14 mouse cellular contexts compared by ENCODE assay signal in genomic region chr14:8093427-8093826, GRCm38 (mm10). TPM values are rescaled to one million over a fixed set of nuclear protein-coding genes. Genes with fewer than 3 reads are reported as not detected.
DNase-seq lines count a peak whose midpoint lies in the region; ATAC-seq and TF ChIP-seq lines count a peak whose summit lies in the region.
"Had no signal": no experiment of that assay in that cellular context is flagged by ENCODE, and none has a peak within 500 bp of the region (broad histone marks: within the 10 kb centered on the region; RNA-seq: fewer than 3 reads in every experiment).

No protein-coding gene starts in this region.

- no peak overlapping the region for H3K27ac ChIP-seq in forebrain, embryonic 13.5 days
- no peak overlapping the region for H3K27ac ChIP-seq in forebrain, postnatal 0 days (ENCODE audit: low read depth, low read length)
- H3K27ac ChIP-seq in macrophage: peak overlapping the region; percentile 62
- no peak overlapping the region for H3K27ac ChIP-seq in heart, embryonic 11.5 days (ENCODE audit: low read depth, low read length)
- H3K27ac ChIP-seq: lung, embryonic 15.5 days; midbrain, embryonic 15.5 days had no signal

- H3K4me3 ChIP-seq in forebrain, embryonic 13.5 days: no peak overlapping the region
- no peak overlapping the region for H3K4me3 ChIP-seq in forebrain, postnatal 0 days (ENCODE audit: low read depth, low read length)
- H3K4me3 ChIP-seq in macrophage (ENCODE audit: inconsistent target): no peak overlapping the region
- no peak overlapping the region for H3K4me3 ChIP-seq in heart, embryonic 11.5 days (ENCODE audit: low read depth, low read length)
- H3K4me3 ChIP-seq: lung, embryonic 15.5 days; midbrain, embryonic 15.5 days had no signal

- H3K36me3 ChIP-seq in forebrain, embryonic 13.5 days (ENCODE audit: poor library complexity, severe bottlenecking): peaks cover 29% of the 10 kb centered on the region
- H3K36me3 ChIP-seq in forebrain, postnatal 0 days (ENCODE audit: insufficient read depth): peaks cover 26% of the 10 kb centered on the region
- H3K36me3 ChIP-seq in macrophage (ENCODE audit: inconsistent target): peaks cover 9% of the 10 kb centered on the region; the same call in 1 of the 2 replicates
- H3K36me3 ChIP-seq in heart, embryonic 11.5 days (ENCODE audit: control insufficient read depth, insufficient read depth, low read length): peaks cover 9% of the 10 kb centered on the region

- no peak for TF ChIP-seq CTCF in forebrain, postnatal 0 days (IDR thresholded peaks at IDR 0.05; ENCODE audit: low read depth)

- no peak overlapping the region for H3K9ac ChIP-seq in forebrain, embryonic 13.5 days
- H3K9ac ChIP-seq in forebrain, postnatal 0 days: no peak overlapping the region
- no peak overlapping the region for H3K9ac ChIP-seq in heart, embryonic 11.5 days (ENCODE audit: low read depth, low read length)
- H3K9ac ChIP-seq: lung, embryonic 15.5 days; midbrain, embryonic 15.5 days had no signal

- H3K27me3 ChIP-seq in forebrain, embryonic 13.5 days: no peaks in the 10 kb centered on the region
- H3K27me3 ChIP-seq in forebrain, postnatal 0 days (ENCODE audit: insufficient read depth, low read length): no peaks in the 10 kb centered on the region
- no peaks in the 10 kb centered on the region for H3K27me3 ChIP-seq in heart, embryonic 11.5 days (ENCODE audit: control insufficient read depth, insufficient read depth, low read length)
- H3K27me3 ChIP-seq: lung, embryonic 15.5 days; midbrain, embryonic 15.5 days had no signal

- 43% methylated on average over 5 of the region's 5 CpGs for WGBS in forebrain, embryonic 13.5 days
- WGBS in forebrain, postnatal 0 days: 36% methylated on average over 5 of the region's 5 CpGs
- WGBS in macrophage (ENCODE audit: missing documents): 22% methylated on average over 5 of the region's 5 CpGs
- WGBS in heart, embryonic 11.5 days (ENCODE audit: insufficient replicate concordance): 52% methylated on average over 5 of the region's 5 CpGs

- no peaks in the 10 kb centered on the region for H3K9me3 ChIP-seq in forebrain, embryonic 13.5 days (replicated peaks)
- no peaks in the 10 kb centered on the region for H3K9me3 ChIP-seq in forebrain, postnatal 0 days (ENCODE audit: low read length)
- H3K9me3 ChIP-seq in heart, embryonic 11.5 days (replicated peaks; ENCODE audit: control insufficient read depth, low read length): no peaks in the 10 kb centered on the region
- H3K9me3 ChIP-seq: lung, embryonic 15.5 days; midbrain, embryonic 15.5 days had no signal

- H3K4me1 ChIP-seq in forebrain, embryonic 13.5 days: 0 out of 2 replicates have a peak, but pooled peaks cover 9% of the 10 kb centered on the region
- H3K4me1 ChIP-seq in forebrain, postnatal 0 days (ENCODE audit: insufficient read depth): no peaks in the 10 kb centered on the region
- H3K4me1 ChIP-seq in heart, embryonic 11.5 days (ENCODE audit: control insufficient read depth, insufficient read depth, low read length): peaks cover 3% of the 10 kb centered on the region

- ATAC-seq in forebrain, embryonic 13.5 days: peak; percentile 28; the same call in 1 of the 2 replicates
- ATAC-seq in forebrain, postnatal 0 days: no peak
- no peak for ATAC-seq in heart, embryonic 11.5 days (replicated peaks; ENCODE audit: insufficient number of reproducible peaks, low FRiP score, low TSS enrichment)
- ATAC-seq: midbrain, embryonic 15.5 days had no signal

- H3K79me2 ChIP-seq in macrophage (ENCODE audit: inconsistent target): peaks cover under 1% of the 10 kb centered on the region; the same call in 1 of the 2 replicates

- H3K4me2 ChIP-seq in forebrain, embryonic 13.5 days: no peak overlapping the region
- no peak overlapping the region for H3K4me2 ChIP-seq in forebrain, postnatal 0 days (ENCODE audit: low read depth)
- no peak overlapping the region for H3K4me2 ChIP-seq in heart, embryonic 11.5 days
- H3K4me2 ChIP-seq: lung, embryonic 15.5 days; midbrain, embryonic 15.5 days had no signal

- DNase-seq in forebrain, postnatal 0 days: no peak
- peak; percentile 11 for DNase-seq in retina, postnatal 1 day
- no peak for DNase-seq in retina, embryonic 14.5 days (ENCODE audit: low spot score)
- DNase-seq in layer of hippocampus, adult 9-11 months: no peak
- DNase-seq in heart, adult 9 months (ENCODE audit: low spot score in 2 of 2): no peak
- DNase-seq: cerebellum, adult 11 months; gastrocnemius, postnatal 10 days; left cerebral cortex, postnatal 4 days; thymus, adult 18-20 months had no signal

RNA-seq across cellular contexts. Expression of gene Pxk, which starts 4.6 kb away (rescaled TPM):
- 39.4 and 40.6 TPM in 2 replicates for polyA plus RNA-seq in forebrain, embryonic 13.5 days (2015; fragmentation: Nextera tagmentation; extraction: Ambion mirVana)
- 34.0 and 36.0 TPM in 2 replicates for total RNA-seq in forebrain, postnatal 0 days (2014; rRNA removed)
- 38.6 and 45.1 TPM in 2 replicates for polyA plus RNA-seq in forebrain, postnatal 0 days (2015; fragmentation: Nextera tagmentation; extraction: Ambion mirVana)
- total RNA-seq in macrophage (2018; cell fraction: chromatin; rRNA removed): 10 to 100 TPM; 37.6 to 96.2 (median 71.8) TPM
- total RNA-seq in macrophage (2018; cell fraction: cytosol; rRNA removed): 10 to 100 TPM; 27.4 to 57.7 (median 40.3) TPM
- 10 to 100 TPM; 28.0 to 76.9 (median 53.0) TPM for total RNA-seq in macrophage (2018; cell fraction: nucleus; rRNA removed)
- polyA plus RNA-seq in macrophage (2018): 30.9 to 55.5 TPM (median 34.0 TPM) in 3 replicates
- polyA plus RNA-seq in heart, embryonic 11.5 days (2014; fragmentation: Nextera tagmentation; extraction: Ambion mirVana): 26.6 and 28.8 TPM in 2 replicates

RNA-seq across cellular contexts. Expression of gene Rpp14, which starts 13.3 kb away (rescaled TPM):
- 56.4 and 57.3 TPM in 2 replicates for polyA plus RNA-seq in forebrain, embryonic 13.5 days (2015; fragmentation: Nextera tagmentation; extraction: Ambion mirVana)
- total RNA-seq in forebrain, postnatal 0 days (2014; rRNA removed): 40.5 and 47.7 TPM in 2 replicates
- 37.3 and 43.8 TPM in 2 replicates for polyA plus RNA-seq in forebrain, postnatal 0 days (2015; fragmentation: Nextera tagmentation; extraction: Ambion mirVana)
- 10 to 100 TPM in 1 of 26 experiments, 1 to 10 TPM in 22, under 1 TPM in 3; 0.38 to 11.4 (median 3.0) TPM for total RNA-seq in macrophage (2018; cell fraction: chromatin; rRNA removed)
- 10 to 100 TPM in 23 of 26 experiments, 1 to 10 TPM in 3; 7.6 to 22.7 (median 14.1) TPM for total RNA-seq in macrophage (2018; cell fraction: cytosol; rRNA removed)
- total RNA-seq in macrophage (2018; cell fraction: nucleus; rRNA removed): 10 to 100 TPM in 4 of 26 experiments, 1 to 10 TPM in 22; 2.1 to 18.3 (median 5.1) TPM
- polyA plus RNA-seq in macrophage (2018): 13.0 to 22.4 TPM (median 17.1 TPM) in 3 replicates
- polyA plus RNA-seq in heart, embryonic 11.5 days (2014; fragmentation: Nextera tagmentation; extraction: Ambion mirVana): 40.0 and 43.5 TPM in 2 replicates
